Mouse (Mus musculus) fat pad, adult 2 months (tissue): ENCODE measurements around the gene Tekt4.

Source experiments
- DNase-seq: peaks from one replicate; pipeline ENCODE4 v3.0.0-alpha.2; 2011; ENCODE audit warnings: low read depth, low spot score; ENCODE audit errors: extremely low read depth

The Tekt4 gene

DNA sequence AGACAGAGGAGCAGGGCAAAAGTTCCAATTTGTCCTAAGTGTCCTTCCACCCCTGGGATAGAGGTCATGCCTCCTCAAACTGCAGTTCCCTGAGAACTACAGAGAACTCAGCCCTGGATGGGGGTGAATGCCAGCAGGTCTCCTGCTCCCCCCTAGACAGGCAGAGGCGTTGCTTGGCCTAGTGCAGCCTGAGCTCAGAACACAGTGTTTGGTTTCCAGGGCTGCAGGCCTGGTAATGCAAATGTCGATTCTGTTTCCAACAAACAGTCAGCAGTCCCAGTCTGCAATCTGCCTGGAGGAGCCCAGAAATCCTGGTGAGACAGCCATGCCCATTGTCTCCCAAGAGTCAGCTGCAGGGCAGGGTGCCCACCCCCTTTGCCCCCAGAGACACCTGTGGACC, at the start of gene Tekt4:
Gene Tekt4, plus strand, starts transcription at position 344 of the 400 bp plus-strand sequence.
- no peak for DNase-seq

DNA sequence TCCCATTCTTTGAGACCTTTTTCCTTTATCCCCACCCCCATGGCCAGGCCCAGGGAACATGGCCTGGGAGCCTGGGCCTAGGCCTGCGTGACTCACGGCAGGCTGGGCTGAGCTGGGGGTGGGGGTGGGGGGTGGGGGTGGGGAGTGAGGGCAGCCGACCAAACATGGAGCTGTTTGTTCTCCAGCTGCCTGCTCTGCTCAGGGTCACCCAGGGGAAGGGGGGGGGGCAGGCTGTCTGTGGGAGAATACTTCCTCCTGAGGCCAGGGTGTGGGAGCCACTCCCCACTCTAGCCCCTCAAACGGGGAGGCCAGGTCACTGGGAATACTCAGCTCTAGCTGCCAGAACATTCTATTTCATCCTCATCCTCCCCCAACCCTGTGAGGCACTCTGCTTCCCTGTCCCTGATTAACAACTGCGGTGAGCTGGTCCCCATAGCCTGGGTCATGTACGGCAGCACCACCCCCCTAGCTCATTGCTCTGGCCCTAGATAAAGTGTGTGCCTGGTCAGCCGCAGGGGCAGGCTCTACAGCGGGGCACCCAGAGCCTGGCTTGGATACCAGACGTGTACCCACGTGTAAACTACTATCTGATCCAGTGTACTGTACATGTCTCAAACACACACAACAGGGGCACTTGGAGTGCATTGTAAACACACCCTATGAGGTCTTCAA, 49.1 kb upstream of the Tekt4 start:
- no peak for DNase-seq

DNA sequence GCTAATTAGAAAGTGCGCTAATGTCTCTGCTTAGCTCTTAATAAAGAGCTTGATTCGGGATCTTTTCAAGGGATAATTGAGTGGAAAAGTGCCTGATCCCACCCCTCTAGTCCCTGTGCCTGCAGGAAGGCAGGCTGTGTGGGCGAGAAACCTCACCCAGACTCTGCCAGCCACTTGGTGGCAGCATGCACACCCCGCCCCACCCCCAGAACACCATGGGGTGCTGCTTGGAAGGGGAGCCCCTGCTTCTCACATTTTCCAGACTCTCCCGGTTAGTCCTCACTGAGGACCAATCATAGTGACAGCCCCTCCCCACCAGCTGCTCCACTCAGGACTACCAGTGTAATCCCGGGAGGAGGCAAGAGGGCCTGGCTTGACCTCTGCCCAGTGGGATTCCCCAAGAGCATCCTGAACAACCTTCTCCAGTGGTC, 48.4 kb upstream of the Tekt4 start:
- no peak for DNase-seq

DNA sequence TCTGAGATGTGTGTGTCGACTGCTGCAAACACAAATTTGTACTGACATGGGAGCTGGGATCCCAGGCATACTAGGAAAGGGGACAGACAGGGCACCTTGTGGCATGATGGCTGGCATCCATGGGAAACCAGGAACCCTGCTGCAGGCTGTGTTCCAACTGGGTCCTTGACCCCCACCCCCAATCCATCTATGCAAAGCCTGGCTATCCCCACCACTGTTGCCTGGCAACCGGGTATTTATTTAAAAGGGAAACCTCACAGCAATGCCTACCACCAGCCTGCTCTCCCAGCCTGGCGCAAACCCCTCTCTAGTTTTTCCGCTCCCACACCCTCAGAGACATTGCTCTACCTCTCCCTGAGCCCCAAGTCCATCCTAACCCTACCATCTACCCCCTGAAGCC, 47.1 kb upstream of the Tekt4 start:
- no peak for DNase-seq

DNA sequence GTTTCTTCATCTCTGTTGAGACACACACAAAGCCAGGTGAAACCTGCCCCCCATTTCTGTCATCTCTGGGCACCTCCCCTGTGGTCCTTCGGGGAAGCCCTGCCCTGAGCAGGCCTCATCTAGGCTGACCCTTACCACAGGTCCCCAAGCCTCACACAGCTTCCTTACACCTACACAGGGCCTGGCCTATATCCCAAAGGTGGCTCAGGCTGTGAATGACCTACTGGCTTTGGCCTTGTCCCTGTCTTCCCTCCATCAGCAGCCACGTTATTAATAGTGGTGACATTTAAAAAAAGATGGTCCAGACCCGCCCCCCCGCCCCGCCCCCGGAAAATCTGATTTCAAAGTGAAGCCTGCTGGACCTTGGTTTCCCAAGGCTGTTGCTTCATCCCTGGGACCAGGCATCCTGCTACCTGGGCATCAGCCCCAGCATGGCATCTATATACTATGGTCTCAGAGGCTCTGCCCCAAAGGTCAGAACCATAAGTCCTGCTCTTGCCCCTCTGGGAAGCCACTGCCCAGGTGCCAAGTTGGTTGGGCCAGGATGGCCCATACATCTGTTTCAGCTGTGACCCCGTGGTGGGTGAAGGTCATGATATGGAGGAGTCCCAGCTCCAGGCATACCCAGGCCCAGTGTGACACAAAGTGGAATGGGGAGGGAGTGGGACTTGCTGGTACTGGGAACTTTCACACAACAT, 46.0 kb upstream of the Tekt4 start:
- DNase-seq: no peak

GRCm38 (mm10) chr17:25409621-25410020, 44.8 kb upstream of the Tekt4 start:
- DNase-seq: no peak

- DNase-seq: no peak
Measured at GRCm38 (mm10) chr17:25410180-25410579, 44.2 kb upstream of the Tekt4 start.

GRCm38 (mm10) chr17:25410786-25411185, 43.6 kb upstream of the Tekt4 start:
- DNase-seq: no peak

DNA sequence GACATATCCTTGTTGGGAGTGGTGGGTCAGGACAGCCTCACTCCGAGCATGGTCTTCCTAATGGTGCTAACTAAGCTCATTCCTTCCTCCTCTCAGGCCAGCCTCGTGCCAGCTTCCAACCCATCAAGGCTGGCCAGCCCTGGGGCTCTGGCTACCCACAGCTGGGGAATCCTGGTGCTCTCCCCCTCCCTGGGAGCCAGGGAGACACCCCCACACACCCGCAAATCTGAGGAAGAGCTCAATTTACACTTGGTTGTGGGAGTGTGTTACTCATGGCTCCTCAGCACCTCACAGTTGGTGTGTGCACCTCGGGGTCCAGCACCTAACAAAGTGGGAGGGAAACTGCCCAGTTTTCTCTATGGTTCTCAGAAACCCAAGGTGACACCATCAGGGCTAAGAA, 43.2 kb upstream of the Tekt4 start:
- no peak for DNase-seq

DNA sequence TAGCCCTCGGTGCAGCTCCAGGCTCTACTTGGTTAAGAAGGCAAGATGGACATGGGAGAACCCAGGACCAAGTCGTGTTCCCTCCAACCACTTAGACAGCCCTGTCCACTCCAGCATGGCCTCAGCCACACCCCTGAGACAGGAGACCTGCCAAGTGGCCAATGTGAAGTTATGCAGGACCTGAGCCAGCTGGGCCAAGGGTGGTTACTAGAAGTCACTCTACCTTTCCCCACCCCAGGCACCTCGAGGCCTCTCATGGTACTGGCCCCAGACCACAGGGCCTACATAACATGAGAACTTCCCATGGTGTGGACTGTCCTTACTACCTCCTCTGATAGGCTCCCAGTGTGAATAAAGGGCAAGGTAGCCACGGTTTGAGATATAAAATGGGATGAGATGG, 40.2 kb upstream of the Tekt4 start:
- no peak for DNase-seq

- no peak for DNase-seq
Measured at GRCm38 (mm10) chr17:25414917-25415316, 39.5 kb upstream of the Tekt4 start.

DNA sequence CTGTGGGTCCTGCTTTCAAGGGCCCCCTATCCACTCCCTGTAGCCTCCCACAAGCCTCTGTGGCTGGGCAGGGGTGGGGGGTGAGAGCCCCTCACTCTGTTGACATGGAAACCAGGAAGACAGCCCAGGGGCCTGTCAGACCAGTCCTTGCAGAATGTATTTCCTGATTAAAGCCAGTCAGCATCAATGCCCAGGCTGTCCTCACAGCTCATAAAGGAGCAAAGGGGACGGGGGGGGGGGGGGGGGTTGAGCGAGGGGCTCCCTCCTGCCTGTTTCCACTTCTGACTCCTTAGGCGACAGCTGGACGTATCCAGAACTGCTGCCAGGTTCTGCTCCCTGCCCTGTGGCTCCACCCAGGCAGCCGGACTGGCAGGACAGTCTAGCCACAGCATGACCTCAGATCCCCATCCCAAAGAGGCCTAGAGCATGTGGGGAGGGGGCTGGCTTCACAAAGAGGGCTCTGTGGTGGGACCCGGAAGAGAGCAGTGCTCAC, 38.9 kb upstream of the Tekt4 start:
- no peak for DNase-seq

DNA sequence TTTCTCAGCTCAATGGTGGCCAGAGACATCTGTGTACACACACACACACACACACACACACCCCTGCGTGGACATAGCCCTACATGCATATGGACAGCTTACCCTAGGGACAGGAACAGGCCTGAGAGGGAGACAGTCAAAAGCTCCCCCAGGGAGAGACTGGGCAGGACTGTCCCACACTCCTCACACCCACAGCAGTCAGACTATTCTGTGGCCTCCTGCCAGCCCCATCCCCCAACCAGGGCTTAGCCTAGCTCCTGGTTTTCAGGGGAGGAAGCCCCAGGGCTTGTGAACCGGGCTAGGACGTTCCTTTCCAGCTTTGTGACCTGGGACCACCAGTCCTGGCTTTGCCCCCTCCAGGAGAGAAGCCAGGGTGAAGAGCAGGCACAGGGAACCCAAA, 38.2 kb upstream of the Tekt4 start:
- no peak for DNase-seq

DNA sequence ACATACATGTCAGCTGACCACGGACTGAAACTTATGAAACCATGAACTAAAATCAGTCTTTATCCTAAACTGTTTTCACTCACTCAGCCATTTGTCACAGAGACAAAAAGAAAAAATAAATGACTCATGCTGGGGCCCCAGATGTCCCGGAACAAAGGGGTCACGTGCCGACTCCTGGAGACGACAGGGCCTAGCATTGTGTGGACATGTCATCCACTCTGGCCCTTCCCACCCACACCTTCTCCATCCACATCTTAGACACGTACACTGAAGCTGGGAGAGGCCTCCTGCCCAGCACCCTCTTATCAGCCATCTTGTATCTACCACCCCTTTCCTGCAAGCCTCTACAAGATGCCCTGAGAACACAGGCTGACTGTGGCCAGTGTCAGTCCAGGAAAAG, 36.4 kb upstream of the Tekt4 start:
- DNase-seq: no peak

GRCm38 (mm10) chr17:25418926-25419325, 35.5 kb upstream of the Tekt4 start:
- DNase-seq: no peak

DNA sequence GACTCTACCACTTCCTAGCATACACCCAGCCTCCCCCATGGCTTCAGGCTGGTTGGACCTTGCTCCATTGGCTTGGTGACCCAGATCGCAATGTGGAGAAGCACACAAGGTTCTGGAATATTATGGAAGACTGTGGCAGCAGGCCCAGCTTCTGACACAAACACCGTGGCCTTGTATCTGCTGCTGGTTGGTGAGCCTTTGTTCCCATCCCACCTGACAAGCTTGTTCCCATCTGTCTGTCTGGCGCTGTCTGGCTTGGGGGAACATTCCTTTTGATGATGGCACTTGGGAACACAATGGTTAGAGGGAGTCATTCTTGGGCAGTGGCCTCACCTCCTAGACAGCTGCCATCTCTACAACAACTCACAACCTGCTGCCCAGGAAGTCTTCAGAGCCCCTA, 33.4 kb upstream of the Tekt4 start:
- DNase-seq: no peak

DNA sequence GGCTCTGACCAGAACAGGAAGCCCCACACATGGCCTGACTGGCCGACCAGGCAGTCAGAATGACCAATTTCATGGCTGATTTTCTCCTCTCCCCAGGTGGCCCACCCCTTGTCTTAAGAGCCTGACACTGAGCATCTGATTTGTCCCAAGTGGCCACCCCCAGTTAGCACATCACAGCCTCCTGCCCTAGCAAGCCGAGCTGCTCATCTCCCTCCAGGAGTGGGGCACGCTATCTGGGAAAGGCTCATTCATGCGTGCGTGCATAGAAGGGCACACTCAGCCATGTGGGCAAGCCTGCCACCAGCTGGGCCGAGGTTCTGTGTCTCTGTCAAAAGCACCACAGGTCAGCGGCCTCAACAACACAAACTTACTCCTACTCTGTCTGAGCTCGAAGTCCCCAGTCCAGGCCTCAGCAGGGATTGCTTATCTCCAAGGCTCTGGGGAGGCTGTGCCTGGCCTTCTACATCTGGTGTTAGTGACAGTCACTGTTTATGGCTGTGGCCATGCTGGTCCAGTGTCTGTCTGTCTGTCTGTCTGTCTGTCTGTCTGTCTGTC, 29.8 kb upstream of the Tekt4 start:
- no peak for DNase-seq

DNA sequence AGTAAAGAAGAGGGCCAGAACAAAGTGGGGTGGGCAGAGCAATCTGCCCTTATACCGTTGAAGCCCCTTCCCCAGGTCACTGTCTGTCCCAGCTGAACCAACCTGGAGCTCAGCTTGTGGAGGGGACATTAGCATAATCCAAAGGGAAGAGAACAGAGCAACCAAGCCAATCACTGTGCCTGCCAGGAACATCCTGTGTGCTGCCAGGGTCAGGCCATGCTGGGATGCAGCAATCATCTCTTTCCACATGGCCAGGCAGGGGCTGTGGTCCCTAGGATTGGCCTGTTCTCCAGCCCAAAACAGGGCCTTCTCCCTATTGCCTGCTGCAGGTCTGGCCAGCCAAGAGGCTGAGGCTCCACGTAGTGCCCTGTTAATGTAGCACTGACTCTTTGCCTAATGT, 28.4 kb upstream of the Tekt4 start:
- no peak for DNase-seq

DNA sequence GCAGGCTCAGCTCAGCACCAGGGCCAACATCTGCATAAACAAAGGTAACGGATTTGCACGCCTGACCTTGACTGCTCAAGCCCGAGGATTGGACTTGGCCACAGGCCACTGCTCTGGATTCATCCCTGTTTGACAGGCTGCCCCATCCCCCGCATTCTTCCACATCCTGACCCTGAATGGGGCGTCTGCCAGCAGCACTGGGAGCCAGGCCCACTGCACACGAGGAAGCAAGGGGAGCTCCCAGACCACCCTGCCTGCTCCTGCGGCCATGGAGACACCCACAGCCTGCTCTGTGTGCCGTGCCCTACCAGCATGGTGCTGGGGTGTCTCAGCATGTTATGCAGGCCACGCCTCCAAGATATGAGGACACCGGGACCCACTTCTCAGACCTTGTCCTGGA, 27.0 kb upstream of the Tekt4 start:
- DNase-seq: no peak

GRCm38 (mm10) chr17:25429240-25429639, 25.2 kb upstream of the Tekt4 start:
- DNase-seq: no peak

DNA sequence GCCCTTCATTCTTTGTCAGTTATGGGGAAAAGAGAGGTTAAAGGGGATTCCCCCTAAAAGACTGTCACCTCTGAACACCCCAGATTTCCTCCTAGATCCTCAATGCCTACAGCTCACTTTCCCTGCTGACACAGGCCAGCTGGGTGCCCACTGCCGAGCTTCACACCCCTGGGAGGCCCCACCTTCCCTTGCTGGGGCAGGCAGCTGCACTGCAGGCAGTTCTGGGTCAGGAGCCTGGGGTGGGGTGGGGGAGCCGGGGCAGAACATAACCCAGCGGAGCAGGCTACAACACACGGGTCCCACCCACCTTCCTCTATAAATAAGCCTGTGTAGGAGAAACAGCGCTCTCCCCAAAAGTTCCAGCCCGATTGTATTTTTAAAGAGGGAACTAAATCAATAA, 24.5 kb upstream of the Tekt4 start:
- DNase-seq: no peak

DNA sequence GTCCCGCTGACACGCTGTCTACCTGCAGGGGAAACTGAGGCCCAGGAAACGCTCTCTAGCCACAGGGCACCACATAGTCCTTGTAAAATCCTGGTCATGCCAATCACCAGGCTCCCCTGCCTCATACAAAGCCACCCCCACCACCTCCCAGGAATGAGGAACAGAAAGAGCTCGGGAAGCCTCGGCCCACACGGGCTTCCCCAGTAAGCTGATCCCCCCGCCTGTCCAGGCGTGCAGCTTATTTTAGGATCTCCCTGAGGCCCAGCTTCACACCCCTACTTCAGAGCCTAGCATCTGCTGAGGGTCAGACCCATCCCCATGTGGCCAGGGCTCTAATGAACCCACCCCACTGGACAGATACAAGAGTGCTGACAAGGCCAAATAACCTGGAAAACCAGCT, 23.9 kb upstream of the Tekt4 start:
- no peak for DNase-seq
